Mouse (Mus musculus) G1E (cell line): ENCODE data around the gene Rnf5. TPM values are rescaled to one million over a fixed set of nuclear protein-coding genes. Genes with fewer than 3 reads are reported as not detected.

Experiments
- ATAC-seq: 2 replicates; pipeline ENCODE4 v1.8.0; 2016; ENCODE audit warnings: mild to moderate bottlenecking; ENCODE audit not compliant: insufficient number of reproducible peaks, poor library complexity, low FRiP score, severe bottlenecking; ENCODE audit errors: extremely low read depth
- DNase-seq: peaks from one replicate; pipeline ENCODE4 v3.0.0; 2012; ENCODE audit warnings: low spot score
- H3K27me3 ChIP-seq: 2 replicates; pipeline ENCODE4 v1.6.1; 2012; ENCODE audit warnings: mild to moderate bottlenecking, low read length, inconsistent platforms; ENCODE audit not compliant: insufficient read depth
- H3K36me3 ChIP-seq: replicated peaks from 2 replicates; pipeline ENCODE3; 2012; ENCODE audit warnings: mild to moderate bottlenecking, inconsistent platforms
- H3K4me1 ChIP-seq: 2 replicates; pipeline ENCODE4 v1.6.1; 2012; ENCODE audit warnings: low read depth, low read length, inconsistent platforms, mixed read lengths; ENCODE audit not compliant: insufficient read depth
- H3K4me3 ChIP-seq: 2 replicates; pipeline ENCODE4 v1.5.1; 2012; ENCODE audit warnings: low read depth, mild to moderate bottlenecking, inconsistent platforms, low read length, moderate library complexity, mixed read lengths
- H3K9me3 ChIP-seq: replicated peaks from 2 replicates; pipeline ENCODE4 v1.6.1; 2012; ENCODE audit warnings: inconsistent platforms
- CTCF ChIP-seq: IDR thresholded peaks from 2 replicates; pipeline ENCODE4 v1.5.1; 2012; ENCODE audit warnings: low read depth, low read length, inconsistent platforms, mixed read lengths
- GATA1 ChIP-seq: IDR thresholded peaks from 2 replicates; pipeline ENCODE4 v1.6.1; 2012; ENCODE audit warnings: borderline replicate concordance, low read length, inconsistent platforms, mixed read lengths
- GATA2 ChIP-seq: IDR thresholded peaks from 2 replicates; pipeline ENCODE4 v1.6.1; 2012; ENCODE audit warnings: low read depth, low read length, inconsistent platforms, borderline replicate concordance
- POLR2AphosphoS5 ChIP-seq: IDR thresholded peaks from 2 replicates; pipeline ENCODE4 v1.6.1; 2012; ENCODE audit warnings: low read depth, low read length, inconsistent platforms; ENCODE audit not compliant: insufficient replicate concordance
- TAL1 ChIP-seq: conservative IDR thresholded peaks from 2 replicates; pipeline ENCODE4 v1.6.1; 2012; ENCODE audit warnings: low read depth, low read length, inconsistent platforms, mixed read lengths
- polyA plus RNA-seq: library from polyadenylated mRNA; stranded (reverse); fragments of >175 nt; gene quantifications from 2 replicates; pipeline ENCODE4 v1.2.3, GENCODE M21; 2012
- total RNA-seq, 2 experiments: library from RNA; stranded (forward) in 1 of 2; stranded (reverse) in 1 of 2; fragments of 200-1000 nt in 1 of 2; fragments of >200 nt in 1 of 2; fragmentation: Nextera tagmentation in 1 of 2; gene quantifications; 2 replicates each; pipeline ENCODE4 v1.2.3; 2014 to 2017

Rnf5 gene
- total and polyA plus RNA-seq, 3 experiments = 17.4 to 92.0 (median 70.8) TPM

- no peaks in the 10 kb centered on the region for H3K9me3 ChIP-seq
- peaks cover 18% of the 10 kb centered on the region for H3K36me3 ChIP-seq
- peak overlapping the region; percentile 74 for H3K4me3 ChIP-seq
- ATAC-seq (no peak), DNase-seq (no peak)
- peaks cover 2% of the 10 kb centered on the region; the same call in 1 of the 2 replicates for H3K27me3 ChIP-seq
- H3K4me1 ChIP-seq = peaks cover 65% of the 10 kb centered on the region
- TF ChIP-seq CTCF (no peak), TAL1 (no peak), GATA1 (no peak), GATA2 (no peak), POLR2AphosphoS5 (no peak)
Observed at GRCm38 (mm10) chr17:34589206-34589605, 14.3 kb downstream of the Rnf5 start.

- peaks cover 4% of the 10 kb centered on the region; the same call in 1 of the 2 replicates for H3K27me3 ChIP-seq
- H3K4me3 ChIP-seq = peak overlapping the region; percentile 74; the same call in 1 of the 2 replicates
- no peaks in the 10 kb centered on the region for H3K9me3 ChIP-seq
- H3K36me3 ChIP-seq = peaks cover 14% of the 10 kb centered on the region
- peaks cover 61% of the 10 kb centered on the region for H3K4me1 ChIP-seq
- DNase-seq (no peak), ATAC-seq (no peak)
- TF ChIP-seq CTCF = no peak
- no peak for TF ChIP-seq GATA2
- TF ChIP-seq TAL1 = no peak
- TF ChIP-seq POLR2AphosphoS5 = no peak
- TF ChIP-seq GATA1 = no peak
Observed at GRCm38 (mm10) chr17:34588767-34589166, 14.7 kb downstream of the Rnf5 start.

- Histone ChIP-seq H3K4me3 (peak overlapping the region; percentile 92), H3K9me3 (no peaks in the 10 kb centered on the region), H3K4me1 (peaks cover 51% of the 10 kb centered on the region), H3K27me3 (peaks cover 11% of the 10 kb centered on the region), H3K36me3 (peaks cover 8% of the 10 kb centered on the region)
- ATAC-seq = no peak
- TF ChIP-seq POLR2AphosphoS5 (no peak), CTCF (no peak), TAL1 (no peak), GATA2 (no peak), GATA1 (no peak)
- no peak for DNase-seq
Observed at GRCm38 (mm10) chr17:34587814-34588213, 15.7 kb downstream of the Rnf5 start.

- Histone ChIP-seq H3K36me3 (peaks cover 8% of the 10 kb centered on the region), H3K27me3 (peaks cover 15% of the 10 kb centered on the region), H3K9me3 (no peaks in the 10 kb centered on the region), H3K4me1 (peaks cover 48% of the 10 kb centered on the region), H3K4me3 (peak overlapping the region; percentile 92)
- DNase-seq (peak; percentile 91), ATAC-seq (no peak)
- no peak for TF ChIP-seq GATA1
- no peak for TF ChIP-seq POLR2AphosphoS5
- no peak for TF ChIP-seq GATA2
- TF ChIP-seq TAL1 = no peak
- no peak for TF ChIP-seq CTCF
Observed at GRCm38 (mm10) chr17:34587423-34587811, 16.1 kb downstream of the Rnf5 start.

GRCm38 (mm10) chr17:34586796-34587422 is 16.6 kb downstream of the Rnf5 start:
- peak; percentile 15; the same call in 1 of the 2 replicates for ATAC-seq
- no peak for TF ChIP-seq GATA1
- TF ChIP-seq POLR2AphosphoS5 = no peak
- no peak for TF ChIP-seq CTCF
- TF ChIP-seq TAL1 = no peak
- no peak for TF ChIP-seq GATA2
- Histone ChIP-seq H3K4me1 (peaks cover 48% of the 10 kb centered on the region), H3K27me3 (peaks cover 20% of the 10 kb centered on the region), H3K9me3 (no peaks in the 10 kb centered on the region), H3K36me3 (peaks cover 8% of the 10 kb centered on the region), H3K4me3 (peak overlapping the region; percentile 92)
- peak; percentile 83 for DNase-seq

- Histone ChIP-seq H3K4me3 (peak overlapping the region; percentile 92; the same call in 1 of the 2 replicates), H3K27me3 (peaks cover 27% of the 10 kb centered on the region), H3K4me1 (peaks cover 43% of the 10 kb centered on the region), H3K9me3 (no peaks in the 10 kb centered on the region), H3K36me3 (peaks cover 7% of the 10 kb centered on the region)
- no peak for ATAC-seq
- TF ChIP-seq POLR2AphosphoS5 = no peak
- TF ChIP-seq TAL1 = no peak
- TF ChIP-seq GATA1 = no peak
- no peak for TF ChIP-seq GATA2
- no peak for TF ChIP-seq CTCF
- DNase-seq = no peak
Observed at GRCm38 (mm10) chr17:34585877-34586771, 17.4 kb downstream of the Rnf5 start.
